Mouse (Mus musculus): ENCODE measurements around the gene Spint2. TPM values are rescaled to one million over a fixed set of nuclear protein-coding genes. Genes with fewer than 3 reads are reported as not detected.

Gene Spint2
- total RNA-seq, 2 experiments from 2014 or later, result 29.9 to 45.1 TPM

DNA sequence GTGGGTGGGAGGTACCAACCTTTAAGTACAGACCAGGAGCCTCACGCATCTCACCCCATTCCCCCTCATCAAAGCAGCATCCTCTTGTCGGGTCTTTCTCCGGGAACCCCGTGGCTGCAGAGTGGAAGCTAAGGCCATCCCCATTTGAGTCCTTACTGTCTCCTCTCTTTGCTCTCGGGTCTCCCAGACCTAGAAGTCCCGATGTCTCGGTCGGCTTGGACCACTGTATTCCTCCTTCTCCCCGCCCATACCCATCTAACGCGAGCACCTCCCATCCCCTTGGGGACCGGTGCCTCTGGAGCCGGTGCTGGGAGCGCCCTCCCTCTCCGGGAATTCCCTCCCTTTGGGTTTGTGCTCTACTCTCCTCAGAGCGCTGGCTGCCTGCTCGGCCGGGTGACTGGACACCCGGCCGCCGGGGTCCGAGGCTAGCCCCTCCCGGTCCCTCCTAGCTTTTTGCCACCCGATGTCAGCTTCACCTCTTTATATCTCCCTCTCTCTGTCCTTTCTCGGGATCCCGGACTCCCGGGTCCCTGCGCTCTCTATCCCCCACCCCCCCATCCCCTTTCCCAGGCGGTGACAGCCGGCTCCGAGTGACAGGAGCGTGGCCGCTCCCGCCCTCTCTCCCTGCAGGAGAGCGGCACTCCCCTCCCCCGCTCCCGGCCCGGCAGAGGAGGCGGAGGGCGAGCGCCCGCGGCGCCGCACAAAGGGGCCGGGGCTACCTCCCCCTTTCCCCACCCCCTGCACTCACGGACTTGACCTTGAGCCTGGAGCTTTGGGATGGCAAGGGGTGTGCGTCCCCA lies 23.0 kb upstream of the Spint2 start:
- ATAC-seq (replicated peaks; ENCODE audit: poor library complexity, severe bottlenecking), result no peak

DNA sequence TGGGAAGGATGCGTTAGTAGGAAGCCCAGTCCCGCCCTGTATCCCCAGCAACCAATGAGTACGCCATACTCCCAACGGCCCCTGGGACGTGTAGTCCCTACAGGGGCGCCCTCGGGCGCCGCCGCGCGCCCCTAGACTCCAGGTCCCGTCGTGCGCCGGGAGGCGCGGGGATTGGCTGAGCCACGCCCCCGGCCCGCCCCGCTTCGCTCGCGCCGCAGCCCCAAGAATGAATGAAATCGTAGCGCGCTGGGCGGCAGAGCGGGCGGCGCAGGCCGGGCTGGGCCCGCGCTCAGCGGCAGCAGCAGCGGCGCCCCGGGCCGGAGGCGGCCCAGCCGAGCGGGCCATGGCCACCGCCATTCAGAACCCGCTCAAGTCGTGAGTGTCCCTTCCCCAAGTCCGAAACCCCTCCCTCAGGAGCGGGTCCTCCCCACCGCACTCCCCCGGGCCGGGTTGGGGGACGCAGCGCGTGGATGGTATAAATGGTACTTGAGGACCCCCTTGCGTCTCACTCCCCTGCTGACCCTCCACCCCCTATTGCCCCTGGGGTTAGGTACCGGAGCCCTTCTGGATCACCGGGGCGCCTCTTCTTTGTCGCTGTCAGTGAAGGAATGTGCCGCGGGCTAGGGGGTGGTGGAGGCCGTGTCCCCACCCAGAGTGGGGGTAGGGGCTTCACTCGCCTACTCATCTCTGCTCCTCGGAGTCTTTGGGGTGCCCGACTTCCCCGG lies 22.2 kb upstream of the Spint2 start, which contains the start of gene Dpf1:
TSS of gene Dpf1 (plus strand) at position 214 of the 725 bp plus-strand sequence.
- ATAC-seq (replicated peaks; ENCODE audit: poor library complexity, severe bottlenecking), result peak; percentile 73

DNA sequence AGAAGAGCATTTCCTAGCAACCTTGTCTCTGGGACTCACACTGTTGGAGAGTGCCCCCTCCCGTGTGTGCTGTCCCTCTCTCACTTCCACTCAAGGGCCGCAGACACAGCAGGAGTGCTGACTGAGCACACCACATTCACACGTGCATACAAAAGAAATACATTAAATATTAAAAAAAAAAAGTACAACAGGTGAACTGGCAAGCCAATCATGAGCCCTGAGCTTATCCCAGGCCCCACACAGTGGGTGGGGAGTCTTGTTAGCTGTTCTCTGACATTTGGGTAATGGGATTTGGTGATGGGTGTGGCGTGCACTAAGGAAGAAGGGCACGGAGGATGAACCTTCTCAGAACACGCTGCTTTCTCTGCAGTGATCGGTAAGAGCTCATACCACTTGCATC lies 20.9 kb upstream of the Spint2 start:
- no peak for ATAC-seq (replicated peaks; ENCODE audit: poor library complexity, severe bottlenecking)

DNA sequence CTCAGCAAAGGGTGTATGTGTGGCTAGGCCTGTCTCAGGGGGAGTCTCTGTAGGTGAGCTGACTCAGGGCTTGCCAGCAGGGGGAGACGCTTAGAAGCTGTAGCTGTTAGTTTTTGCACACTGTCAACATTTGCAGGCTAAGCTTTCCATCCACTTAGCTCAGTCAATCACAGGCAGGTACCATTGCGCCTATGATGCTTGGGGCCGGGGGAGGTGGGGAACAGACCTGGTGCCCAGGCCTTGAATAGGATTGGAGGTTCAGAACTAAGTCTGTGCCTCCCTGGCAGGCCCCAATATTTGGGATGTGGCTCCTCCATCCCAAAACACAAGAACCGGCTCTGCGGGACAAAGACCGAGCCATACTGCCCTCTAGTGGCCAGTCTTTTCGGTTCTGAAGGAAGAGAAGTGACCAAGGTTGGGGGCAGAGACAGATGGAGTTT lies 19.4 kb upstream of the Spint2 start:
- ATAC-seq (replicated peaks; ENCODE audit: poor library complexity, severe bottlenecking), result peak; percentile 29; the same call in 1 of the 2 replicates

GRCm38 (mm10) chr7:29296998-29297397 lies 15.3 kb upstream of the Spint2 start:
- ATAC-seq (replicated peaks; ENCODE audit: poor library complexity, severe bottlenecking), result peak; percentile 74

- ATAC-seq (replicated peaks; ENCODE audit: poor library complexity, severe bottlenecking), result no peak
These were observed 14.3 kb upstream of the Spint2 start for GRCm38 (mm10) chr7:29295861-29296647.

DNA sequence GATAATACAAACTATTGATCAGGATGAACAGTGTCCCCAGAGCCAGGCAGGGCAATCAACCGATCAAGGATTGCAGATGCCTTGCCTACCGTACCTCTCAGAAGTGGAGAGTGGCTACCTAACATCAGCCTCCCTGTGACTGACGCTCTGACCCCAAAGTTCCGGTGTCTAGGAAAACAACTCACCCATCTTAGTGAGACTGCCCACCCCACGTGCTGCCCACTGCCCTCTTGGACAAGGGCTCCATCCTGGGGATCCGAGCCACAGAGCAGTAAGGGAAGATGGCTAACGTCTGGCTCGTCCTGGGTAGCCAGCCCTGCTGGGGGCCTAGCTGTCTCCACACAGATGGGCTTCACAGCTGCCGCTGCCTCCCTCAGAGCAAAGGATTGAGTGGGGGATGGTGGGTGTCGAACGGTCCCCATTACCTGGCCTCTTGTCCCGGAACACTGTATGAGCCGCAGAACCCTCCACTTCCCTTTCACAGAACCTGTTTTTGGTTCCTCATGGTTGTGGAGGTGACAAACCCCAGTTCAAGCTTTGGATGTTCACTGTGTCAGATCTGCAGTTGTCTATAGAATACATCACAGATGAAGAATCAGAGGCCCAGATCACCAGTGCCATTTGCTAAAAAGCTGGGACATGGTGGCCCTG lies 12.5 kb upstream of the Spint2 start:
- ATAC-seq (replicated peaks; ENCODE audit: poor library complexity, severe bottlenecking), result peak; percentile 40; the same call in 1 of the 2 replicates

- ATAC-seq (replicated peaks; ENCODE audit: poor library complexity, severe bottlenecking), result no peak
These were observed 11.7 kb upstream of the Spint2 start for GRCm38 (mm10) chr7:29293131-29294065.

- no peak for ATAC-seq (replicated peaks; ENCODE audit: poor library complexity, severe bottlenecking)
These were observed 10.9 kb upstream of the Spint2 start for GRCm38 (mm10) chr7:29292458-29293098.

DNA sequence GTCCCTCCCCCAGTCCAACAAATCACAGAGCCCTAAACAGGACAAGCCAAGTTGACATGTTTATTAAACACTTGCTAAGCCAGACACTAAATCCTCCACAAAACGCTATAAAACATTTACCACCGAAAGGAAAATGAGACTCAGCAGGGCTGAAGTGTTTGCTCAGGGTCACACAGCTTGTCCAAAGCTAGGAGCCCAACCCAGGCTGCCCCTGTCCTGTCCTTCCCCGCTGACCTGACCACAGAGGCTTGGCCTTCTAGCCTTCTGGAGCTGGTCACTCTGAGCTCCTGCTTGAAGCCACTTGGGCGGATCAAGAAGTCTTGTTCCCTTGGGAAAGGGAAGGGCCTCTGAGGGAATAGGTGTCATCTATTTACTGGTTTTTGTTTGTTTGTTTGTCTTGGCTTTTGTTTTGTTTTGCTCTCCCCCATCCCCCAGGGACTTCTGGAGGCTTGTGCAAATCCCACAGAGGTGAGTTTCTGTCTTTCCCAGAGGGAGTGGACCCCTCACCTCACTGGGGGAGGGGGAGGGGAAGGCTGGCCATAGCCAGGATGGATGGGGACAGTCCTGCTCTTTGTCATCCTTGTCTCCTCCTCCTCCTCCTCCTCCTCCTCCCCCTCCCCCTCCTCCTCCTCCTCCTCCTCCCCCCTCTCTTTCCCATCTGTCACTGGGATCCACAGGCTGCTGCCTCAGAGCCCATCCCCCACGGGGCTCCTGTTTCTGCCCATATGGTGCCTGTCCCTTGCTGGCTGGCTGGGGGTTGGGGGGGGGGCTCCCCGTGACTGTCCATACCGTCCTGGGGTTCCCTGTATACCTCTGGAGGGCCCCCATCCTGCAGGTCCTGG lies 10.1 kb upstream of the Spint2 start:
- no peak for ATAC-seq (replicated peaks; ENCODE audit: poor library complexity, severe bottlenecking)

GRCm38 (mm10) chr7:29290691-29291485 lies 9.2 kb upstream of the Spint2 start:
- ATAC-seq (replicated peaks; ENCODE audit: poor library complexity, severe bottlenecking), result no peak

DNA sequence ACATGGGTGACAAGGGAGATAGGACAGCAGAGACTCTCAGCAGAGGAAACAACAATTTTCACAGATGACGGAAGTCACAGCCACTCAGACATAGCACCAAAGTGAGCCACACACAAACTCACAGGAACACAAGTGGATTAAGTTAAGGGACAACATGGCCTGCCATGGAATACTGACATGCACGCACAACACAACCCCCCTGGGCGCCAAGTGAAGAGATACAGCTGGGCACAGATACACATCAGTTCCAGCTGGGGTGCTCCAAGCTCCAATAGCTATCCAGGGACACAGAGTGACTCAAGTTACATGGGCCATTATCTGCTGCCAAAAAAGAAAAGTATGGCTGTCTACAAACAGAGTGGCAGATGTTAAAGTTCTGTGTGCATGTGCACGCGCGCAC lies 8.1 kb upstream of the Spint2 start:
- no peak for ATAC-seq (replicated peaks; ENCODE audit: poor library complexity, severe bottlenecking)

DNA sequence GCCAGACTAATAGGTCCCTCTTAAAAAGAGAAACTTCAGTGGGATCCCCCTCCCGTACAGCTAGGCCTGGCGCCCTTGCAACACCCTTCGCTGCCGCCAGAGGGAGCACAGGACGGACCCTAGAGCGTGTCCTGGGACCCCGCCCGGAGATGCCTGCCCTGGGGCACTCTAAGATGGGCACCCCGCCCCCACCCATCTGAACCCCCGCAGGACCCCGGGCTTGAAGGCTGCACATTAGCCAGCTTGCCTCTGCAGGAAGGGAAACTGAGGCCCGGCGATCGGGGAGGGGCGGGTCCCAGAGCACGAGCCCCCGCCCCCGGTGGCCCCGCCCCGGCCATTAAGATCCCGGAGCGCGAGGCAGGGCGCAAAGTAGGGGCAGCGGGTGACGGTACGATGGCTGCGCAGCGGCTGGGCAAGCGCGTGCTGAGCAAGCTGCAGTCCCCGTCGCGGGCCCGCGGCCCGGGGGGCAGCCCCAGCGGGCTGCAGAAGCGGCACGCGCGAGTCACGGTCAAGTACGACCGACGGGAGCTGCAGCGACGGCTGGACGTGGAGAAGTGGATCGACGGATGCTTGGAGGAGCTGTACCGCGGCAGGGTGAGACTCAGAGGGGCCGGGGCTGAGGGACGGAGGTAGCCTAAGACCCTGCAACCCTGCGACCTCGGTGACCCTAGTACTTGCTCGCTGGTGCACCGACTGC lies 7.4 kb upstream of the Spint2 start, which contains the start of gene Ppp1r14a:
TSS of gene Ppp1r14a (plus strand) at position 367 of the 697 bp plus-strand sequence.
- ATAC-seq (replicated peaks; ENCODE audit: poor library complexity, severe bottlenecking), result peak; percentile 79

- ATAC-seq (replicated peaks; ENCODE audit: poor library complexity, severe bottlenecking), result no peak
These were observed 6.4 kb upstream of the Spint2 start for GRCm38 (mm10) chr7:29288079-29288478.

DNA sequence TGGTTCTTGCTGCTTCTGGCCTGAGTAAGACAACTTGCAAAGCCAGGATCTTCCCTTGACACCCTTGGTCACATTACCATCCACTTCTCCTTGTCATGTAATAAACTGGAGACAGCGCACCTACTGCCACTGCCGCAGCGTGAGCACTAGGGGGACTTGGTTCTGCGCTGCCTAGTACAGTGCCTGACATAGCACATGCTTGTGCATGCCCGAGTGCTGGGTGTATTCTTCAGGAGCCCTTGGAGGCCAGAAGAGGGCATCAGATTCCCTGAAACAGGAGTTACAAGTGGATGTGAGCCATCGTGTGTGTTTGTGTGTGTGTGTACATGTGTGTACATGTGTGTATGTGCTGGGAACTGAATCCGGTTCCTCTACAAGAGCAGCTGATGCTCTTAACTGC lies 5.8 kb upstream of the Spint2 start:
- peak; percentile 12; the same call in 1 of the 2 replicates for ATAC-seq (replicated peaks; ENCODE audit: poor library complexity, severe bottlenecking)

DNA sequence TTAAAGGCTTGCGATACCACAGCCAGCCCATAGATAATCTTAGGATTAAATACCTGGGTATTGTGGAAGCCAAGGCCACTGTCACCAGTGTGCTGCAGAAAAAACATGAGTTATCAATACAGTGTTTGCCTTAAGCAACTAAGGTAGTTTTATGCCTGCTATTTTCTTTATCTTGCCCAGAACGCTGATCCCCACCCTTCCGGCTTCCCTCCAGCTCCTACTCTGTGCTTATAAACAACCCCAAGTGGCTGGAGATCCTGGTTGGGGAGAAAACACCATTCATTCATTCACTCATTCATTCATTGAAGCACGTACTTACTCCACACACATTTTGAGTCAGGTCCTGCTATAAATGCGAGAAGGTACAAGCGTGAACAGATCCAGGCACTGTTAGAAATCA lies 2.8 kb upstream of the Spint2 start:
- ATAC-seq (replicated peaks; ENCODE audit: poor library complexity, severe bottlenecking), result no peak
